Mouse (Mus musculus): ENCODE data around the gene Tbx10. TPM values are rescaled to one million over a fixed set of nuclear protein-coding genes. Genes with fewer than 3 reads are reported as not detected.
A peak's percentile ranks its signal among the peaks of the same experiment; 100 is the strongest.

The Tbx10 gene
- polyA plus RNA-seq, 1 experiment, result 0.04 TPM

- Histone ChIP-seq H3K27me3 (ENCODE audit: control insufficient read depth, insufficient read depth, insufficient read length) (no peaks in the 10 kb centered on the region), H3K4me3 (no peak overlapping the region), H3K4me2 (ENCODE audit: low read depth) (no peak overlapping the region), H3ac (ENCODE audit: control insufficient read depth, insufficient read length) (no peak overlapping the region), H3K79me2 (ENCODE audit: control insufficient read depth, insufficient read depth) (no peaks in the 10 kb centered on the region), H3K36me3 (ENCODE audit: control insufficient read depth, insufficient read depth) (peaks cover 7% of the 10 kb centered on the region)
- no peak for TF ChIP-seq POLR2A (IDR thresholded peaks at IDR 0.05; ENCODE audit: insufficient read length, low read depth)
- no peak for TF ChIP-seq MYOD1 (IDR thresholded peaks at IDR 0.05; ENCODE audit: control insufficient read depth in 1 of 3, insufficient read length in 2 of 3, low read depth in 2 of 3)
- TF ChIP-seq POLR2AphosphoS2 (IDR thresholded peaks at IDR 0.05; ENCODE audit: insufficient read length, low read depth), result no peak
- no peak for TF ChIP-seq CEBPB (IDR thresholded peaks at IDR 0.05; ENCODE audit: insufficient read depth, poor library complexity, severe bottlenecking)
- no peak for TF ChIP-seq TCF12 (IDR thresholded peaks at IDR 0.05; ENCODE audit: insufficient read depth, poor library complexity, severe bottlenecking)
- TF ChIP-seq SRF (IDR thresholded peaks at IDR 0.05; ENCODE audit: control insufficient read depth, insufficient read length, low read depth), result no peak
- no peak for TF ChIP-seq REST (IDR thresholded peaks at IDR 0.05; ENCODE audit: insufficient read depth, insufficient read length)
- TF ChIP-seq MYOG (IDR thresholded peaks at IDR 0.05; ENCODE audit: control insufficient read depth in 1 of 3, insufficient read depth in 1 of 3, insufficient read length in 2 of 3, low read depth in 2 of 3), result no peak
- no peak for TF ChIP-seq USF1 (IDR thresholded peaks at IDR 0.05; ENCODE audit: low read depth)
- TF ChIP-seq MAX (IDR thresholded peaks at IDR 0.05; ENCODE audit: low read depth), result no peak
Measured at GRCm38 (mm10) chr19:4003641-4004040, 11.1 kb downstream of the Tbx10 start.

DNA sequence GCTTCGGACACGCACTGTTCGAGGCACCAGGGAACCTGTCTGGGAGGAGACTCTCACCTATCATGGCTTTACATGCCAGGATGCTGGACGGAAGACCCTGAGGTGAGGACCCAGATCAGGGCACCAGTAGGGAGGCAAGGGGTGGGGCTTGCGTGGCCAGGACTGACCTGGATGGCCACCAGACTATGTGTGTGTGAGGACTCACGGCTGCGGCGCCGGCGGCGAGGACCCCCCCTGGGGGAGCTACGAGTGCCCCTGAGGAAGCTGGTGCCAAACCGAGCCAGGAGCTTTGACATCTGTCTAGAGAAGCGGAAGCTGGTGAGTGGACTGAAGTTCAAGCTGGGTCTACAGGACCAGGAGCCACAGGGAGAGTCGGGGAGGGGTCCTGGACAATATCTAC is 11.8 kb downstream of the Tbx10 start:
- Histone ChIP-seq H3K27me3 (ENCODE audit: control insufficient read depth, insufficient read depth, insufficient read length) (no peaks in the 10 kb centered on the region), H3K36me3 (ENCODE audit: control insufficient read depth, insufficient read depth) (peaks cover 13% of the 10 kb centered on the region), H3K4me2 (ENCODE audit: low read depth) (no peak overlapping the region), H3K79me2 (ENCODE audit: control insufficient read depth, insufficient read depth) (no peaks in the 10 kb centered on the region), H3K4me3 (no peak overlapping the region), H3ac (ENCODE audit: control insufficient read depth, insufficient read length) (no peak overlapping the region)
- TF ChIP-seq POLR2AphosphoS2 (IDR thresholded peaks at IDR 0.05; ENCODE audit: insufficient read length, low read depth) (peak; percentile 48), TCF3 (IDR thresholded peaks at IDR 0.05; ENCODE audit: insufficient read length, low read depth) (no peak)

- Histone ChIP-seq H3K4me3 (no peak overlapping the region), H3K27me3 (ENCODE audit: control insufficient read depth, insufficient read depth, insufficient read length) (no peaks in the 10 kb centered on the region), H3ac (ENCODE audit: control insufficient read depth, insufficient read length) (no peak overlapping the region), H3K4me2 (ENCODE audit: low read depth) (no peak overlapping the region), H3K36me3 (ENCODE audit: control insufficient read depth, insufficient read depth) (peaks cover 21% of the 10 kb centered on the region), H3K79me2 (ENCODE audit: control insufficient read depth, insufficient read depth) (no peaks in the 10 kb centered on the region)
- TF ChIP-seq TCF3 (IDR thresholded peaks at IDR 0.05; ENCODE audit: insufficient read length, low read depth) (no peak), TCF12 (IDR thresholded peaks at IDR 0.05; ENCODE audit: insufficient read depth, poor library complexity, severe bottlenecking) (no peak), POLR2AphosphoS2 (IDR thresholded peaks at IDR 0.05; ENCODE audit: insufficient read length, low read depth) (peak; percentile 44)
Measured at GRCm38 (mm10) chr19:4005091-4005490, 12.5 kb downstream of the Tbx10 start.

DNA sequence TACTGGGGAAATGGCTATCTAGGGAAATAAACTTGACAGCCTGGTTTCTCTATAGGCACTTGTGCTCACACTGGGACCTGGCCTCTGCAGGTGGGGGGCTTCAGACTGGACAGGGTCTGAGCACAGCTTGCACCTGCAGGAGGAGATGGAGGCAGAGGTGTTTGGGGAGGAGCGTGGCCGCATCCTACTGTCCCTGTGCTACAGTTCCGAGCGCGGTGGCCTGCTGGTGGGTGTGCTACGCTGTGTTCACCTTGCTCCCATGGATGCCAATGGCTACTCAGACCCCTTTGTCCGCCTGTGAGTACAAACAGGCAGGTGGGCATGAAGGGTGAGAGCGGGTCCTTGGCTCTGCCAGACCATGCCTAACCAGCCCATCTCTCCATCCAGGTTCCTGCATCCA is 13.4 kb downstream of the Tbx10 start:
- H3K79me2 ChIP-seq (ENCODE audit: control insufficient read depth, insufficient read depth), result peaks cover 5% of the 10 kb centered on the region
- no peaks in the 10 kb centered on the region for H3K27me3 ChIP-seq (ENCODE audit: control insufficient read depth, insufficient read depth, insufficient read length)
- no peak overlapping the region for H3ac ChIP-seq (ENCODE audit: control insufficient read depth, insufficient read length)
- H3K4me3 ChIP-seq, result no peak overlapping the region
- H3K36me3 ChIP-seq (ENCODE audit: control insufficient read depth, insufficient read depth), result peaks cover 25% of the 10 kb centered on the region
- no peak overlapping the region for H3K4me2 ChIP-seq (ENCODE audit: low read depth)
- no peak for TF ChIP-seq MYOD1 (IDR thresholded peaks at IDR 0.05; ENCODE audit: control insufficient read depth in 1 of 3, insufficient read length in 2 of 3, low read depth in 2 of 3)
- no peak for TF ChIP-seq TCF3 (IDR thresholded peaks at IDR 0.05; ENCODE audit: insufficient read length, low read depth)
- TF ChIP-seq USF1 (IDR thresholded peaks at IDR 0.05; ENCODE audit: low read depth), result no peak
- peak; percentile 51 for TF ChIP-seq POLR2AphosphoS2 (IDR thresholded peaks at IDR 0.05; ENCODE audit: insufficient read length, low read depth)

- H3K4me2 ChIP-seq (ENCODE audit: low read depth), result peak overlapping the region; percentile 99
- H3K27me3 ChIP-seq (ENCODE audit: control insufficient read depth, insufficient read depth, insufficient read length), result no peaks in the 10 kb centered on the region
- peak overlapping the region; percentile 78 for H3K4me3 ChIP-seq
- no peak for TF ChIP-seq E2F4 (IDR thresholded peaks at IDR 0.05; ENCODE audit: insufficient read depth)
- TF ChIP-seq MAX (IDR thresholded peaks at IDR 0.05; ENCODE audit: low read depth), result no peak
- TF ChIP-seq SRF (IDR thresholded peaks at IDR 0.05; ENCODE audit: control insufficient read depth, insufficient read length, low read depth), result no peak
- TF ChIP-seq POLR2A (IDR thresholded peaks at IDR 0.05; ENCODE audit: insufficient read length, low read depth), result no peak
- TF ChIP-seq POLR2AphosphoS2 (IDR thresholded peaks at IDR 0.05; ENCODE audit: insufficient read length, low read depth), result no peak
- no peak for TF ChIP-seq TCF12 (IDR thresholded peaks at IDR 0.05; ENCODE audit: insufficient read depth, poor library complexity, severe bottlenecking)
- no peak for TF ChIP-seq MYOG (IDR thresholded peaks at IDR 0.05; ENCODE audit: control insufficient read depth in 1 of 3, insufficient read depth in 1 of 3, insufficient read length in 2 of 3, low read depth in 2 of 3)
- H3K36me3 ChIP-seq (ENCODE audit: control insufficient read depth, insufficient read depth), result peaks cover 18% of the 10 kb centered on the region
- no peak overlapping the region for H3ac ChIP-seq (ENCODE audit: control insufficient read depth, insufficient read length)
- H3K79me2 ChIP-seq (ENCODE audit: control insufficient read depth, insufficient read depth), result peaks cover 15% of the 10 kb centered on the region
Measured at GRCm38 (mm10) chr19:4011086-4011485, 18.5 kb downstream of the Tbx10 start.

- peak within 1 kb of the TSS; percentile 99 for H3K4me2 ChIP-seq (ENCODE audit: low read depth)
- H3K79me2 ChIP-seq (ENCODE audit: control insufficient read depth, insufficient read depth), result peaks cover 15% of the 10 kb centered on the region
- no peaks in the 10 kb centered on the region for H3K27me3 ChIP-seq (ENCODE audit: control insufficient read depth, insufficient read depth, insufficient read length)
- peaks cover 18% of the 10 kb centered on the region for H3K36me3 ChIP-seq (ENCODE audit: control insufficient read depth, insufficient read depth)
- H3K4me3 ChIP-seq, result peak within 1 kb of the TSS; percentile 78
- TF ChIP-seq E2F4 (IDR thresholded peaks at IDR 0.05; ENCODE audit: insufficient read depth) (peak; percentile 14), MYOD1 (IDR thresholded peaks at IDR 0.05; ENCODE audit: control insufficient read depth in 1 of 3, insufficient read length in 2 of 3, low read depth in 2 of 3) (peak in 1 of 3 experiments; percentile 26), POLR2AphosphoS2 (IDR thresholded peaks at IDR 0.05; ENCODE audit: insufficient read length, low read depth) (peak; percentile 92), TCF12 (IDR thresholded peaks at IDR 0.05; ENCODE audit: insufficient read depth, poor library complexity, severe bottlenecking) (no peak), CEBPB (IDR thresholded peaks at IDR 0.05; ENCODE audit: insufficient read depth, poor library complexity, severe bottlenecking) (no peak), SRF (IDR thresholded peaks at IDR 0.05; ENCODE audit: control insufficient read depth, insufficient read length, low read depth) (peak; percentile 87), MAX (IDR thresholded peaks at IDR 0.05; ENCODE audit: low read depth) (no peak), MYOG (IDR thresholded peaks at IDR 0.05; ENCODE audit: control insufficient read depth in 1 of 3, insufficient read depth in 1 of 3, insufficient read length in 2 of 3, low read depth in 2 of 3) (peak in 1 of 3 experiments; percentile 25), USF1 (IDR thresholded peaks at IDR 0.05; ENCODE audit: low read depth) (no peak), TCF3 (IDR thresholded peaks at IDR 0.05; ENCODE audit: insufficient read length, low read depth) (no peak), REST (IDR thresholded peaks at IDR 0.05; ENCODE audit: insufficient read depth, insufficient read length) (no peak), POLR2A (IDR thresholded peaks at IDR 0.05; ENCODE audit: insufficient read length, low read depth) (peak; percentile 90)
- peak within 1 kb of the TSS; percentile 15 for H3ac ChIP-seq (ENCODE audit: control insufficient read depth, insufficient read length)
Measured at GRCm38 (mm10) chr19:4012432-4013022, 20.0 kb downstream of the Tbx10 start, which contains the start of gene Ndufv1. Ndufv1 (minus strand) TSS chr19:4012806.
